Mouse (Mus musculus) hindbrain, embryonic 14.5 days (tissue): ENCODE data around the gene Gm10645. TPM values are rescaled to one million over a fixed set of nuclear protein-coding genes. Genes with fewer than 3 reads are reported as not detected.

Experiments
- ATAC-seq: fragments of 200-750 bp; cut with Nextera tagmentation; 2 replicates; pipeline ENCODE4 v1.8.0; 2017; ENCODE audit warnings: moderate number of reproducible peaks, mild to moderate bottlenecking, moderate TSS enrichment, moderate library complexity; ENCODE audit not compliant: low FRiP score
- DNase-seq: peaks from one replicate; pipeline ENCODE4 v3.0.0-alpha.2; 2015; ENCODE audit warnings: low spot score
- H3K27ac ChIP-seq: fragments of 300-500 bp; sonication (generic); 2 replicates; pipeline ENCODE4 v1.5.1; 2014; ENCODE audit warnings: mild to moderate bottlenecking, moderate library complexity
- H3K27me3 ChIP-seq: fragments of 300-500 bp; sonication (generic); 2 replicates; pipeline ENCODE4 v1.6.1; 2014; ENCODE audit warnings: mild to moderate bottlenecking, low read length, mixed read lengths; ENCODE audit not compliant: control insufficient read depth, insufficient read depth
- H3K36me3 ChIP-seq: fragments of 300-500 bp; sonication (generic); replicated peaks from 2 replicates; pipeline ENCODE4 v1.6.1; 2014; ENCODE audit not compliant: control insufficient read depth, insufficient read depth
- H3K4me1 ChIP-seq: fragments of 300-500 bp; sonication (generic); replicated peaks from 2 replicates; pipeline ENCODE4 v1.6.1; 2014; ENCODE audit warnings: antibody characterized with exemption, low read length, mixed read lengths; ENCODE audit not compliant: control insufficient read depth, insufficient read depth
- H3K4me2 ChIP-seq: fragments of 300-500 bp; sonication (generic); replicated peaks from 2 replicates; pipeline ENCODE4 v1.6.1; 2014; ENCODE audit warnings: mild to moderate bottlenecking, moderate library complexity
- H3K4me3 ChIP-seq: fragments of 300-500 bp; sonication (generic); replicated peaks from 2 replicates; pipeline ENCODE4 v1.5.1; 2014; ENCODE audit warnings: mild to moderate bottlenecking, low read length
- H3K9ac ChIP-seq: fragments of 300-500 bp; sonication (generic); 2 replicates; pipeline ENCODE4 v1.6.1; 2014
- H3K9me3 ChIP-seq: fragments of 300-500 bp; sonication (generic); 2 replicates; pipeline ENCODE4 v1.6.1; 2016; ENCODE audit warnings: low read length; ENCODE audit not compliant: control insufficient read depth
- WGBS: fragments of 180-500 bp; shearing (Covaris S2); extraction: QIAGEN DNeasy Blood & Tissue Kit; methylation state at CpG from one replicate; pipeline ENCODE4 v1.1.7; 2014; 5-methylcytosine and 5-hydroxymethylcytosine counted together
- polyA plus RNA-seq: library from polyadenylated mRNA; unstranded; fragments of >200 nt; fragmentation: Nextera tagmentation; extraction: Ambion mirVana; gene quantifications from 2 replicates; pipeline ENCODE4 v1.2.1, GENCODE M21; 2014

Gm10645 gene
- polyA plus RNA-seq, 1 experiment from 2014 or later: 10.3 TPM

- Histone ChIP-seq H3K9ac (no peak overlapping the region), H3K4me3 (no peak overlapping the region), H3K36me3 (no peaks in the 10 kb centered on the region), H3K4me1 (no peaks in the 10 kb centered on the region), H3K9me3 (no peaks in the 10 kb centered on the region), H3K27me3 (no peaks in the 10 kb centered on the region), H3K27ac (no peak overlapping the region), H3K4me2 (no peak overlapping the region)
- WGBS: 80% methylated on average over 4 of the region's 4 CpGs
- ATAC-seq (no peak), DNase-seq (no peak)
These were observed 23.6 kb upstream of the Gm10645 start for GRCm38 (mm10) chr8:83189538-83190095.

- no peaks in the 10 kb centered on the region for H3K9me3 ChIP-seq
- H3K4me3 ChIP-seq: no peak overlapping the region
- 71% methylated on average over 10 of the region's 10 CpGs for WGBS
- H3K4me2 ChIP-seq: no peak overlapping the region
- no peak for DNase-seq
- no peaks in the 10 kb centered on the region for H3K36me3 ChIP-seq
- H3K27ac ChIP-seq: peak overlapping the region; percentile 21; the same call in 1 of the 2 replicates
- H3K4me1 ChIP-seq: peaks cover 15% of the 10 kb centered on the region
- no peaks in the 10 kb centered on the region for H3K27me3 ChIP-seq
- no peak overlapping the region for H3K9ac ChIP-seq
- peak; percentile 74 for ATAC-seq
These were observed 21.5 kb upstream of the Gm10645 start for GRCm38 (mm10) chr8:83187363-83187962.

GRCm38 (mm10) chr8:83186376-83186775 is 20.4 kb upstream of the Gm10645 start:
- no peaks in the 10 kb centered on the region for H3K9me3 ChIP-seq
- ATAC-seq (no peak), DNase-seq (no peak)
- no peak overlapping the region for H3K4me2 ChIP-seq
- peaks cover 24% of the 10 kb centered on the region for H3K4me1 ChIP-seq
- no peak overlapping the region for H3K9ac ChIP-seq
- WGBS: 51% methylated on average over 6 of the region's 6 CpGs
- H3K27me3 ChIP-seq: no peaks in the 10 kb centered on the region
- no peak overlapping the region for H3K4me3 ChIP-seq
- no peaks in the 10 kb centered on the region for H3K36me3 ChIP-seq
- H3K27ac ChIP-seq: 0 out of 2 replicates have a peak overlapping the region, but pooled peaks have one; percentile 51

GRCm38 (mm10) chr8:83182784-83183183 is 16.8 kb upstream of the Gm10645 start:
- Histone ChIP-seq H3K4me3 (no peak overlapping the region), H3K36me3 (no peaks in the 10 kb centered on the region), H3K27me3 (no peaks in the 10 kb centered on the region), H3K9me3 (no peaks in the 10 kb centered on the region), H3K4me1 (peaks cover 31% of the 10 kb centered on the region), H3K9ac (no peak overlapping the region), H3K27ac (peak overlapping the region; percentile 67), H3K4me2 (no peak overlapping the region)
- 42% methylated on average over 5 of the region's 5 CpGs for WGBS
- DNase-seq (no peak), ATAC-seq (no peak)

GRCm38 (mm10) chr8:83181851-83182482 is 16.0 kb upstream of the Gm10645 start:
- Histone ChIP-seq H3K4me2 (no peak overlapping the region), H3K4me1 (peaks cover 36% of the 10 kb centered on the region), H3K27ac (peak overlapping the region; percentile 67; the same call in 1 of the 2 replicates), H3K27me3 (no peaks in the 10 kb centered on the region), H3K9me3 (no peaks in the 10 kb centered on the region), H3K36me3 (no peaks in the 10 kb centered on the region), H3K9ac (no peak overlapping the region), H3K4me3 (no peak overlapping the region)
- WGBS: 79% methylated on average over 6 of the region's 6 CpGs
- ATAC-seq: no peak
- DNase-seq: no peak

- WGBS: 15% methylated on average over 9 of the region's 9 CpGs
- ATAC-seq: 0 out of 2 replicates have a peak, but pooled peaks have one; percentile 14
These were observed 12.3 kb upstream of the Gm10645 start for GRCm38 (mm10) chr8:83178228-83178742.

GRCm38 (mm10) chr8:83177317-83178195 is 11.6 kb upstream of the Gm10645 start:
- no peak for DNase-seq
- Histone ChIP-seq H3K27me3 (no peaks in the 10 kb centered on the region), H3K4me2 (no peak overlapping the region), H3K4me3 (no peak overlapping the region), H3K4me1 (peaks cover 23% of the 10 kb centered on the region), H3K36me3 (no peaks in the 10 kb centered on the region), H3K9me3 (no peaks in the 10 kb centered on the region), H3K9ac (no peak overlapping the region), H3K27ac (0 out of 2 replicates have a peak overlapping the region, but pooled peaks have one; percentile 1)
- WGBS: 29% methylated on average over 11 of the region's 11 CpGs
- ATAC-seq: 0 out of 2 replicates have a peak, but pooled peaks have one; percentile 26

More at GRCm38 (mm10) chr8:83178228-83178742, 12.3 kb upstream of the Gm10645 start:
- H3K27me3 ChIP-seq: no peaks in the 10 kb centered on the region
- peaks cover 30% of the 10 kb centered on the region for H3K4me1 ChIP-seq
- H3K27ac ChIP-seq: 0 out of 2 replicates have a peak overlapping the region, but pooled peaks have one; percentile 26
- H3K9me3 ChIP-seq: no peaks in the 10 kb centered on the region
- no peak overlapping the region for H3K4me2 ChIP-seq
- H3K4me3 ChIP-seq: no peak overlapping the region
- no peaks in the 10 kb centered on the region for H3K36me3 ChIP-seq
- peak; percentile 47 for DNase-seq
- H3K9ac ChIP-seq: no peak overlapping the region

- Histone ChIP-seq H3K9me3 (no peaks in the 10 kb centered on the region), H3K4me1 (peaks cover 15% of the 10 kb centered on the region), H3K4me2 (no peak overlapping the region), H3K36me3 (no peaks in the 10 kb centered on the region), H3K4me3 (no peak overlapping the region), H3K27ac (no peak overlapping the region), H3K27me3 (no peaks in the 10 kb centered on the region), H3K9ac (no peak overlapping the region)
- 26% methylated on average over 2 of the region's 2 CpGs for WGBS
- DNase-seq (no peak), ATAC-seq (0 out of 2 replicates have a peak, but pooled peaks have one; percentile 25)
These were observed 10.8 kb upstream of the Gm10645 start for GRCm38 (mm10) chr8:83176785-83177184.
